Mouse (Mus musculus) spleen, postnatal 10 days (tissue): ENCODE results near the gene Arhgef16.

ENCODE experiments used
- DNase-seq, 2 experiments: peaks; one replicate each; pipeline ENCODE4 v3.0.0; 2021 to 2022; ENCODE audit warnings: low spot score in 2 of 2

Arhgef16 gene

GRCm38 (mm10) chr4:154229569-154229968 lies 71.9 kb downstream of the Arhgef16 start:
- no peak for DNase-seq
